Mouse (Mus musculus) kidney, embryonic 14.5 days (tissue): ENCODE results near the gene Gm10100. TPM values are rescaled to one million over a fixed set of nuclear protein-coding genes. Genes with fewer than 3 reads are reported as not detected.
"Not testable (repeated sequence)": the region's sequence is repeated elsewhere in the genome, so short reads cannot be mapped to it uniquely, and the experiment has no call there.

Experiments used
- ATAC-seq: fragments of 200-750 bp; cut with Nextera tagmentation; 2 replicates; pipeline ENCODE4 v1.8.0; 2017; ENCODE audit warnings: moderate number of reproducible peaks, mild to moderate bottlenecking, moderate TSS enrichment, moderate library complexity; ENCODE audit not compliant: low FRiP score, low TSS enrichment
- H3K27ac ChIP-seq: fragments of 300-500 bp; sonication (generic); 2 replicates; pipeline ENCODE4 v1.5.1; 2014; ENCODE audit warnings: low read depth, mild to moderate bottlenecking, low read length, moderate library complexity, mixed read lengths
- H3K27me3 ChIP-seq: fragments of 300-500 bp; sonication (generic); 2 replicates; pipeline ENCODE4 v1.6.1; 2014; ENCODE audit warnings: mild to moderate bottlenecking, low read length; ENCODE audit not compliant: control insufficient read depth, insufficient read depth
- H3K36me3 ChIP-seq: fragments of 300-500 bp; sonication (generic); 2 replicates; pipeline ENCODE4 v1.6.1; 2014; ENCODE audit warnings: low read length, mixed read lengths; ENCODE audit not compliant: control insufficient read depth, insufficient read depth
- H3K4me1 ChIP-seq: fragments of 300-500 bp; sonication (generic); 2 replicates; pipeline ENCODE4 v1.6.1; 2014; ENCODE audit warnings: low read length, mixed read lengths; ENCODE audit not compliant: control insufficient read depth, insufficient read depth
- H3K4me2 ChIP-seq: fragments of 300-500 bp; sonication (generic); replicated peaks from 2 replicates; pipeline ENCODE4 v1.6.1; 2014; ENCODE audit warnings: low read depth, mild to moderate bottlenecking, low read length
- H3K4me3 ChIP-seq: fragments of 300-500 bp; sonication (generic); 2 replicates; pipeline ENCODE4 v1.5.1; 2014; ENCODE audit warnings: mild to moderate bottlenecking, low read length
- H3K9ac ChIP-seq: fragments of 300-500 bp; sonication (generic); 2 replicates; pipeline ENCODE4 v1.6.1; 2014; ENCODE audit warnings: low read depth, mild to moderate bottlenecking, low read length, moderate library complexity
- H3K9me3 ChIP-seq: fragments of 300-500 bp; sonication (generic); 2 replicates; pipeline ENCODE4 v1.6.1; 2016; ENCODE audit warnings: low read length; ENCODE audit not compliant: control insufficient read depth
- WGBS: fragments of 180-500 bp; shearing (Covaris S2); extraction: QIAGEN DNeasy Blood & Tissue Kit; methylation state at CpG from one replicate; pipeline ENCODE4 v1.1.7; 2014; 5-methylcytosine and 5-hydroxymethylcytosine counted together
- polyA plus RNA-seq: library from polyadenylated mRNA; unstranded; fragments of >200 nt; fragmentation: Nextera tagmentation; extraction: Ambion mirVana; gene quantifications from 2 replicates; pipeline ENCODE4 v1.2.1, GENCODE M21; 2014

The Gm10100 gene
- polyA plus RNA-seq, 1 experiment from 2014 or later: not detected

DNA sequence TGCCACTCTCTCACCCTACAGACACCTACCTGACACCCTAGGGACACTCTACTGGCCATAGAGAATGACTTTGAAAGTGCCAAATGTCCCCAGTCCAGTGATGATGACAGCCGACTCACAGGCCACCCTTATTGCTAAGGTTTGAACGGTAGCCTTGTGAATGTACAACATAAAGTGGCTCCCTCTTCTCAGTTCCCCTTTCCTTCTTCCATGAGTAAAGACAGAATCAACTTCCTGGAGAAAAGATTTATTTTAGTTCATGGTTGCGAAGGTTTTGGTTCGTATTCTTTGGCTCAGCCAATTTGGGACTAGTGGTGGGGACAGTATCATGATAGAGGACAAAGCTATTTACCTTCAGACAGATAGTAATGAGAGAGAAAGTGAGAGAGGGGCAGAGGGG, 12.6 kb downstream of the Gm10100 start:
- H3K4me3 ChIP-seq: no peak overlapping the region
- no peak overlapping the region for H3K4me2 ChIP-seq
- no peak overlapping the region for H3K9ac ChIP-seq
- H3K27me3 ChIP-seq: no peaks in the 10 kb centered on the region
- H3K36me3 ChIP-seq: no peaks in the 10 kb centered on the region
- WGBS: 89% methylated on average over 4 of the region's 4 CpGs
- no peak overlapping the region for H3K27ac ChIP-seq
- ATAC-seq: no peak
- peaks cover 9% of the 10 kb centered on the region; the same call in 1 of the 2 replicates for H3K9me3 ChIP-seq
- no peaks in the 10 kb centered on the region for H3K4me1 ChIP-seq

DNA sequence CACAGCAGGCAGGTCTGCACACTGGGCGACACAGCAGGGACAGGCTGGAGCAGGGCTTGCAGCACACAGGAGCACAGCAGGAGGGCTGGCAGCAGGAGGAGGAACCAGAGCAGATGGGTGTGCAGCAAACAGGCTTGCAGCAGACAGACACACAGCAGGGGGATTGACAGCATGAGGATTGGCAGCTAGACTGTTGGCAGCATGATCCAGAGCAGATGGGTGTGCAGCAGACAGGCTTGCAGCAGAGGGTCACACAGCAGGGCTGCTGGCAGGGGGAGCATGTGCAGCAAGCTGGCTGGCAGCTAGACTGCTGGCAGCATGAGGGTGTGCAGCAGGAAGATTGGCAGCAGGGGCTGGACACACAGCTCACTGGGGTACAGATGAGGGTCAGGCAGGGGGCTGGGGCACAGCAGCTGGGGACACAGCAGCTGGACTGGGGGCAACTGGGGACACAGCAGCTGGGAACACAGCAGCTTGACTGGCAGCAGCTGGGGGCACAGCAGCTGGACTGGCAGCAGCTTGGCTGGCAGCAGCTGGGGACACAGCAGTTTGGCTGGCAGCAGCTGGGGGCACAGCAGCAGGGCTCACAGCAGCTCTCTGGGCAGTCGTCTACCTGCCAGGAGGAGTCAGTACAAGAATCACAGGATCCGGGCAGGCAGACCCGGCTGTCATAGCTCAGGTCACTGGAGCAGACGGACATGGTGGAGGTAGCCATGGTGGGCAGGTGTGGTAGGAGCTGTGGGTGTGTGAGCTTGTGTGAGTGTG, 15.8 kb downstream of the Gm10100 start, which contains the start of gene Gm18596:
Gene Gm18596, minus strand, starts transcription at position 715 of the 765 bp plus-strand sequence.
- not testable (repeated sequence) for H3K4me2 ChIP-seq, H3K9ac ChIP-seq, ATAC-seq, H3K27ac ChIP-seq, H3K9me3 ChIP-seq, H3K36me3 ChIP-seq, H3K27me3 ChIP-seq, H3K4me1 ChIP-seq, H3K4me3 ChIP-seq
- WGBS: 55% methylated on average over 4 of the region's 5 CpGs

DNA sequence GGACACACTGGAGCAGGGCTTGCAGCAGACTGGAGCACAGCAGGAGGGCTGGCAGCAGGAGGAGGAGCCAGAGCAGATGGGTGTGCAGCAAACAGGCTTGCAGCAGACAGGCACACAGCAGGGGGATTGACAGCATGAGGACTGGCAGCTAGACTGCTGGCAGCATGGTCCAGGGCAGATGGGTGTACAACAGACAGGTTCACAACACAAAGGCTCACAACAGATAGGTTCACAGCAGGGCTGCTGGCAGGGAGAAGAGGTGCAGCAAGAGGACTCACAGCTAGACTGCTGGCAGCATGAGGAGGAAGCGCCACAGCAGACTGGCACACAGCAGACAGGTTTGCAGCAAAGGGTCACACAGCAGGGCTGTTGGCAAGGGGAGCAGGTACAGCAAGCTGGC, 24.4 kb downstream of the Gm10100 start:
- not testable (repeated sequence) for H3K4me2 ChIP-seq, H3K4me3 ChIP-seq, H3K27me3 ChIP-seq, H3K36me3 ChIP-seq, H3K9ac ChIP-seq, ATAC-seq, H3K4me1 ChIP-seq, H3K9me3 ChIP-seq, H3K27ac ChIP-seq
- 73% methylated on average over 1 of the region's 1 CpGs for WGBS

DNA sequence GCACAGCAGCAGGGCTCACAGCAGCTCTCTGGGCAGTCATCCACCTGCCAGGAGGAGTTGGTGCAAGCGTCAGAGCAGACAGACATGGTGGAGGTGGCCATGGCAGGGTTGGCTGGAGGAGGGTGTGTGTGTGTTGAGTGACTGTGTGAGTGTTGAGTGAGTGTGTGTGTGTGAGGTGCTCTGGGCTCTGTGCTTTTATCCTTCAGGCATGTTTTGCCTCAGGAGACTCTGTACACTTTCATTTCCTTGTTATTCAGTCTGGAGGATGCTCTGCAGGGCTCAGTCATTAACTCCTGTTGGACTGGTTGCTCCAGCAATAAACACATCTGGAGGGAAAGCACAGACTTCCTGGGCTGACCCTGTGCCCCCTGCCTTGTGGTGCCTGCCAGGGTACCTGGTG, 25.0 kb downstream of the Gm10100 start, which contains the start of gene Gm9736:
Gene Gm9736, minus strand, starts transcription at position 101 of the 400 bp plus-strand sequence.
- not testable (repeated sequence) for H3K27ac ChIP-seq, H3K4me2 ChIP-seq
- 60% methylated on average over 1 of the region's 1 CpGs for WGBS

DNA sequence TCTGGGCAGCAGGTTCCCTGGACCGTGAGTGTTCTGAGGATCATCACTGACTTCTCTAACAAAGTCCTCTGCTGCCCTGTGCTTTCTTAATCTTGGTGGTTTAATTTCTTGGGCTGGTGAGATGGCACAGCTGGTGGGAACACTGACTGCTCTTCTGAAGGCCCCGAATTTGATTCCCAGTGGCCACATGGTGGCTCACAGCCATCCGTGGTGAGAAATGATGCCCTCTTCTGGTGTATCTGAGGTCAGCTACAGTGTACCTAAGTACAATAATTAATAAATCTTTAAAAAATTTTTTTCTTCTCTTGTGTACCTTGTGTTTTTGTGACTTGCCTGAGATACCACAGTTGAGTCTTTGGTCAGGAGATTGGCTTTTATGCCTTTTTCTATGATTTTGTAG, 26.0 kb downstream of the Gm10100 start:
- H3K4me3 ChIP-seq, ATAC-seq: not testable (repeated sequence)

More for the DNA sequence above, 25.0 kb downstream of the Gm10100 start, which contains the start of gene Gm9736:
- H3K27me3 ChIP-seq, ATAC-seq, H3K4me3 ChIP-seq, H3K9ac ChIP-seq, H3K9me3 ChIP-seq, H3K4me1 ChIP-seq, H3K36me3 ChIP-seq: not testable (repeated sequence)

DNA sequence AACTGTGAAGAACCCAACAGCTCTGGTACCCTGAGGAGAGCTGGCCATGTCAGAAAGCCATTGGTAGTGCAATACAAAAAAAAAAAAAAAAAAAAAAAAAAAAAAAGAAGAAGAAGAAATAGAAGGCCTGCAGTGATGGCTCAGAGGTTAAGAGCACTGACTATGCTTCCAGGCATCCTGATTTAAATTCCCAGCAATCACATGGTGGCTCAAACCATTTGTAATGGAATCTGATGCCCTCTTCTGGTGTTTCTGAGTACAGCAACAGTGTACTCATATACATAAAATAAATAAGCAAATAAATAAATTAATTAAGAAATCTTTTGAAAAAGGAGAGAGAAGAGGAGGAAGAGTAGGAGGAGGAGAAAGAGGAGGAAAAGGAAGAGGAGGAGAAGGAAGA, 27.2 kb downstream of the Gm10100 start:
- no peaks in the 10 kb centered on the region for H3K4me1 ChIP-seq
- H3K9me3 ChIP-seq: no peaks in the 10 kb centered on the region
- H3K36me3 ChIP-seq: no peaks in the 10 kb centered on the region
- H3K9ac ChIP-seq: no peak overlapping the region
- no peak for ATAC-seq
- no peaks in the 10 kb centered on the region for H3K27me3 ChIP-seq
- H3K4me2 ChIP-seq: no peak overlapping the region
- no peak overlapping the region for H3K4me3 ChIP-seq
- no peak overlapping the region for H3K27ac ChIP-seq

More for the DNA sequence above, 26.0 kb downstream of the Gm10100 start:
- H3K4me2 ChIP-seq, H3K27me3 ChIP-seq, H3K9ac ChIP-seq, H3K36me3 ChIP-seq, H3K9me3 ChIP-seq, H3K4me1 ChIP-seq, H3K27ac ChIP-seq: not testable (repeated sequence)
- 60% methylated on average over 3 of the region's 3 CpGs for WGBS

DNA sequence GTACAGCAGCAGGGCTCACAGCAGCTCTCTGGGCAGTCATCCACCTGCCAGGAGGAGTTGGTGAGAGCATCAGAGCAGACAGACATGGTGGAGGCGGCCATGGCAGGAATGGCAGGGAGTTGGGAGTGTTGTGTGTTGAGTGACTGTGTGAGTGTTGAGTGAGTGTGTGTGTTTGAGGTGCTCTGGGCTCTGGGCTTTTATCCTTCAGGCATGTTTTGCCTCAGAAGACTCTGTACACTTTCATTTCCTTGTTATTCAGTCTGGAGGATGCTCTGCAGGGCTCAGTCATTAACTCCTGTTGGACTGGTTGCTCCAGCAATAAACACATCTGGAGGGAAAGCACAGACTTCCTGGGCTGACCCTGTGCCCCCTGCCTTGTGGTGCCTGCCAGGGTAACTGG, 33.3 kb downstream of the Gm10100 start, which contains the start of gene Gm3233:
Gene Gm3233, minus strand, starts transcription at position 101 of the 400 bp plus-strand sequence.
- not testable (repeated sequence) for H3K9me3 ChIP-seq, ATAC-seq
- WGBS: no CpG with 5 or more reads among the region's 1 CpGs

DNA sequence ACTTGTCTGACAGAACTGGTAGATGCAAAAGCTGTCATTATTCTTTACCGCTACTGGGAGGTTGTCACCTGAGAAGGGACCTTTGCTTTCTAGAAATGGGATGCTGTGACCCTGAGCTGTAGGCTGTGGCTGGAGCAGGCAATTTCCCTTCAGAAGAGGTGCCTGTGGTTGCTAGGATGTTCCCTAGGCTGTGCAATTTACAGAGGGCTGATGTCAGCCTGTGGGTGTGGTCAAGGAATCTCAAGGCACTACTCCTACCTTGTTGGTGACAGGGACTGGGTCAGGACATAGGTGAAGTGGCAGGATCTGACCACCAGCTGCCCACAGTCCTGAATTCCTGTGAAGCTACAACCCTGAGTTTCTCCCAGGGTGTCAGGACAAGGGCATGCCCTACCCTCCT, 43.4 kb downstream of the Gm10100 start:
- Histone ChIP-seq H3K4me2 (no peak overlapping the region), H3K36me3 (no peaks in the 10 kb centered on the region), H3K27me3 (no peaks in the 10 kb centered on the region), H3K4me3 (no peak overlapping the region), H3K27ac (no peak overlapping the region), H3K9me3 (no peaks in the 10 kb centered on the region), H3K9ac (no peak overlapping the region), H3K4me1 (no peaks in the 10 kb centered on the region)
- no peak for ATAC-seq
- WGBS: 65% methylated on average over 1 of the region's 1 CpGs

More for the DNA sequence above, 33.3 kb downstream of the Gm10100 start, which contains the start of gene Gm3233:
- H3K27ac ChIP-seq, H3K36me3 ChIP-seq, H3K4me1 ChIP-seq, H3K27me3 ChIP-seq, H3K4me2 ChIP-seq, H3K4me3 ChIP-seq, H3K9ac ChIP-seq: not testable (repeated sequence)

DNA sequence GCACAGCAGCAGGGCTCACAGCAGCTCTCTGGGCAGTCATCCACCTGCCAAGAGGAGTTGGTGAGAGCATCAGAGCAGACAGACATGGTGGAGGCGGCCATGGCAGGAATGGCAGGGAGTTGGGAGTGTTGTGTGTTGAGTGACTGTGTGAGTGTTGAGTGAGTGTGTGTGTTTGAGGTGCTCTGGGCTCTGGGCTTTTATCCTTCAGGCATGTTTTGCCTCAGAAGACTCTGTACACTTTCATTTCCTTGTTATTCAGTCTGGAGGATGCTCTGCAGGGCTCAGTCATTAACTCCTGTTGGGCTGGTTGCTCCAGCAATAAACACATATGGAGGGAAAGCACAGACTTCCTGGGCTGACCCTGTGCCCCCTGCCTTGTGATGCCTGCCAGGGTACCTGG, 44.9 kb downstream of the Gm10100 start, which contains the start of gene Gm3238:
Gene Gm3238, minus strand, starts transcription at position 101 of the 400 bp plus-strand sequence.
- not testable (repeated sequence) for H3K9me3 ChIP-seq, ATAC-seq, H3K27me3 ChIP-seq, H3K4me1 ChIP-seq, H3K9ac ChIP-seq, H3K4me3 ChIP-seq, H3K27ac ChIP-seq, H3K36me3 ChIP-seq, H3K4me2 ChIP-seq
- WGBS: 82% methylated on average over 1 of the region's 1 CpGs
